Mouse (Mus musculus) intestine, embryonic 16.5 days (tissue): Measurements from ENCODE around the gene Cdh13. TPM values are rescaled to one million over a fixed set of nuclear protein-coding genes. Genes with fewer than 3 reads are reported as not detected.

Experiments used
- ATAC-seq: fragments of 200-750 bp; cut with Nextera tagmentation; 2 replicates; pipeline ENCODE4 v1.8.0; 2017; ENCODE audit warnings: moderate TSS enrichment, moderate library complexity
- H3K27ac ChIP-seq: fragments of 300-500 bp; sonication (generic); 2 replicates; pipeline ENCODE4 v1.5.1; 2014; ENCODE audit warnings: mild to moderate bottlenecking, low read length
- H3K27me3 ChIP-seq: fragments of 300-500 bp; sonication (generic); replicated peaks from 2 replicates; pipeline ENCODE4 v1.6.1; 2014; ENCODE audit warnings: low read length, control low read depth, mixed read lengths; ENCODE audit not compliant: control insufficient read depth, insufficient read depth
- H3K36me3 ChIP-seq: fragments of 300-500 bp; sonication (generic); 2 replicates; pipeline ENCODE4 v1.6.1; 2014; ENCODE audit warnings: low read length, control low read depth; ENCODE audit not compliant: control insufficient read depth, insufficient read depth
- H3K4me1 ChIP-seq: fragments of 300-500 bp; sonication (generic); 2 replicates; pipeline ENCODE4 v1.6.1; 2014; ENCODE audit warnings: low read length, control low read depth, mixed read lengths; ENCODE audit not compliant: control insufficient read depth, insufficient read depth
- H3K4me2 ChIP-seq: fragments of 300-500 bp; sonication (generic); 2 replicates; pipeline ENCODE4 v1.6.1; 2014; ENCODE audit warnings: low read depth, low read length, control low read depth
- H3K4me3 ChIP-seq: fragments of 300-500 bp; sonication (generic); 2 replicates; pipeline ENCODE4 v1.5.1; 2014; ENCODE audit warnings: mild to moderate bottlenecking, low read length
- H3K9ac ChIP-seq: fragments of 300-500 bp; sonication (generic); 2 replicates; pipeline ENCODE4 v1.6.1; 2014; ENCODE audit warnings: low read depth, low read length
- H3K9me3 ChIP-seq: fragments of 300-500 bp; sonication (generic); 2 replicates; pipeline ENCODE4 v1.6.1; 2016; ENCODE audit warnings: low read length, control low read depth; ENCODE audit not compliant: control insufficient read depth
- WGBS: fragments of 180-500 bp; shearing (Covaris S2); extraction: QIAGEN DNeasy Blood & Tissue Kit; methylation state at CpG from one replicate; pipeline ENCODE4 v1.1.7; 2014; 5-methylcytosine and 5-hydroxymethylcytosine counted together
- polyA plus RNA-seq: library from polyadenylated mRNA; unstranded; fragments of >200 nt; fragmentation: Nextera tagmentation; extraction: Ambion mirVana; gene quantifications from 2 replicates; pipeline ENCODE4 v1.2.1, GENCODE M21; 2015

Gene Cdh13
- polyA plus RNA-seq, 1 experiment from 2014 or later, result 6.5 TPM

- no peak overlapping the region for H3K4me3 ChIP-seq
- no peak overlapping the region for H3K27ac ChIP-seq
- H3K9me3 ChIP-seq, result no peaks in the 10 kb centered on the region
- H3K4me1 ChIP-seq, result no peaks in the 10 kb centered on the region
- no peaks in the 10 kb centered on the region for H3K27me3 ChIP-seq
- no peaks in the 10 kb centered on the region for H3K36me3 ChIP-seq
- H3K9ac ChIP-seq, result no peak overlapping the region
- ATAC-seq, result no peak
- H3K4me2 ChIP-seq, result no peak overlapping the region
- WGBS, result 59% methylated on average over 3 of the region's 3 CpGs
Measured at GRCm38 (mm10) chr8:118443361-118443760, 159.8 kb downstream of the Cdh13 start.

- H3K4me3 ChIP-seq, result no peak overlapping the region
- no peaks in the 10 kb centered on the region for H3K36me3 ChIP-seq
- H3K27ac ChIP-seq, result no peak overlapping the region
- no peak for ATAC-seq
- H3K4me1 ChIP-seq, result no peaks in the 10 kb centered on the region
- 85% methylated on average over 8 of the region's 8 CpGs for WGBS
- no peak overlapping the region for H3K4me2 ChIP-seq
- no peak overlapping the region for H3K9ac ChIP-seq
- H3K9me3 ChIP-seq, result no peaks in the 10 kb centered on the region
- no peaks in the 10 kb centered on the region for H3K27me3 ChIP-seq
Measured at GRCm38 (mm10) chr8:118444651-118445207, 161.2 kb downstream of the Cdh13 start.

GRCm38 (mm10) chr8:118446516-118446915 is 163.0 kb downstream of the Cdh13 start:
- Histone ChIP-seq H3K27ac (no peak overlapping the region), H3K4me2 (no peak overlapping the region), H3K4me3 (no peak overlapping the region), H3K9me3 (no peaks in the 10 kb centered on the region), H3K27me3 (no peaks in the 10 kb centered on the region), H3K36me3 (no peaks in the 10 kb centered on the region), H3K4me1 (no peaks in the 10 kb centered on the region), H3K9ac (no peak overlapping the region)
- 80% methylated on average over 9 of the region's 9 CpGs for WGBS
- ATAC-seq, result no peak

GRCm38 (mm10) chr8:118448011-118448410 is 164.5 kb downstream of the Cdh13 start:
- no peaks in the 10 kb centered on the region for H3K9me3 ChIP-seq
- no peak overlapping the region for H3K27ac ChIP-seq
- H3K9ac ChIP-seq, result no peak overlapping the region
- H3K27me3 ChIP-seq, result no peaks in the 10 kb centered on the region
- no peaks in the 10 kb centered on the region for H3K4me1 ChIP-seq
- 89% methylated on average over 6 of the region's 6 CpGs for WGBS
- no peaks in the 10 kb centered on the region for H3K36me3 ChIP-seq
- H3K4me2 ChIP-seq, result no peak overlapping the region
- no peak for ATAC-seq
- no peak overlapping the region for H3K4me3 ChIP-seq

GRCm38 (mm10) chr8:118452445-118453103 is 169.0 kb downstream of the Cdh13 start:
- no peaks in the 10 kb centered on the region for H3K36me3 ChIP-seq
- no peaks in the 10 kb centered on the region for H3K9me3 ChIP-seq
- ATAC-seq, result no peak
- no peaks in the 10 kb centered on the region for H3K27me3 ChIP-seq
- H3K4me2 ChIP-seq, result no peak overlapping the region
- no peak overlapping the region for H3K27ac ChIP-seq
- no peak overlapping the region for H3K4me3 ChIP-seq
- H3K9ac ChIP-seq, result no peak overlapping the region
- H3K4me1 ChIP-seq, result no peaks in the 10 kb centered on the region
- WGBS, result 51% methylated on average over 11 of the region's 11 CpGs

GRCm38 (mm10) chr8:118455245-118455644 is 171.7 kb downstream of the Cdh13 start:
- Histone ChIP-seq H3K4me1 (no peaks in the 10 kb centered on the region), H3K9ac (no peak overlapping the region), H3K4me3 (no peak overlapping the region), H3K4me2 (no peak overlapping the region), H3K36me3 (no peaks in the 10 kb centered on the region), H3K27ac (no peak overlapping the region), H3K9me3 (no peaks in the 10 kb centered on the region), H3K27me3 (no peaks in the 10 kb centered on the region)
- 79% methylated on average over 3 of the region's 3 CpGs for WGBS
- no peak for ATAC-seq

GRCm38 (mm10) chr8:118465330-118465948 is 181.9 kb downstream of the Cdh13 start:
- 90% methylated on average over 3 of the region's 3 CpGs for WGBS

GRCm38 (mm10) chr8:118477587-118477986 is 194.1 kb downstream of the Cdh13 start:
- H3K4me1 ChIP-seq, result no peaks in the 10 kb centered on the region
- 82% methylated on average over 8 of the region's 9 CpGs for WGBS
- no peaks in the 10 kb centered on the region for H3K36me3 ChIP-seq
- H3K27ac ChIP-seq, result no peak overlapping the region
- no peaks in the 10 kb centered on the region for H3K27me3 ChIP-seq
- H3K4me2 ChIP-seq, result no peak overlapping the region
- H3K9ac ChIP-seq, result no peak overlapping the region
- H3K4me3 ChIP-seq, result no peak overlapping the region
- ATAC-seq, result no peak
- no peaks in the 10 kb centered on the region for H3K9me3 ChIP-seq

More at GRCm38 (mm10) chr8:118465330-118465948, 181.9 kb downstream of the Cdh13 start:
- no peak for ATAC-seq
- H3K4me3 ChIP-seq, result no peak overlapping the region
- no peak overlapping the region for H3K9ac ChIP-seq
- no peaks in the 10 kb centered on the region for H3K4me1 ChIP-seq
- H3K36me3 ChIP-seq, result no peaks in the 10 kb centered on the region
- H3K27ac ChIP-seq, result no peak overlapping the region
- H3K27me3 ChIP-seq, result no peaks in the 10 kb centered on the region
- H3K4me2 ChIP-seq, result no peak overlapping the region
- H3K9me3 ChIP-seq, result no peaks in the 10 kb centered on the region

- no peak overlapping the region for H3K4me2 ChIP-seq
- H3K4me3 ChIP-seq, result no peak overlapping the region
- H3K9me3 ChIP-seq, result no peaks in the 10 kb centered on the region
- H3K27me3 ChIP-seq, result no peaks in the 10 kb centered on the region
- no peak overlapping the region for H3K9ac ChIP-seq
- H3K36me3 ChIP-seq, result no peaks in the 10 kb centered on the region
- no peak for ATAC-seq
- 58% methylated on average over 4 of the region's 4 CpGs for WGBS
- H3K27ac ChIP-seq, result no peak overlapping the region
- H3K4me1 ChIP-seq, result no peaks in the 10 kb centered on the region
Measured at GRCm38 (mm10) chr8:118488735-118489134, 205.2 kb downstream of the Cdh13 start.
